Mouse (Mus musculus): ENCODE data around the gene P4hb. TPM values are rescaled to one million over a fixed set of nuclear protein-coding genes. Genes with fewer than 3 reads are reported as not detected.

Gene P4hb
- polyA plus RNA-seq, 1 experiment from 2014 or later: 329 TPM

DNA sequence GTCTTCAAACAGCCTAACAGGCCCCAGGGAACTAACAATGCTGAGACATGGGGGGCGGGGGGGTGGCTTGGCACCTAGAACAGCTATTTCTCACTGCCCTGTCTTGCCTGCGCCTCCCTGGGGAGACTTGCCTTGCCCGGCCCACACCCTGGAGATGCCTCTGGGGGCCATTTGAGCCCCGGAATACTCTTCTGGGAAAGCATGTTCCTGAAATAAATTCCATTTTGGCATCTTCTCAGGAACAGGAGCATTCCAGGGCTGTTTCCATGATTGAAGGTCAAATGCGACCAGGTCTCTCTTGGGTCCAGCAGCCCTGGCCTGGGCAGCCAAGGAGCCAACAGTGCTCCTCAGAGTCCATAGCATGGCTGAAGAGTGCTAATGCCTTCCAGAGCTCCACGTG, 30.7 kb downstream of the P4hb start:
- H3K27me3 ChIP-seq: no peaks in the 10 kb centered on the region
- H3K36me3 ChIP-seq: peaks cover 44% of the 10 kb centered on the region
- ATAC-seq (ENCODE audit: low read depth): no peak
- H3K4me1 ChIP-seq (replicated peaks): peaks cover 32% of the 10 kb centered on the region
- WGBS: 85% methylated on average over 6 of the region's 6 CpGs
- H3K9me3 ChIP-seq: no peaks in the 10 kb centered on the region
- no peak overlapping the region for H3K9ac ChIP-seq
- H3K4me2 ChIP-seq: no peak overlapping the region
- no peak overlapping the region for H3K4me3 ChIP-seq
- no peak overlapping the region for H3K27ac ChIP-seq (replicated peaks)

DNA sequence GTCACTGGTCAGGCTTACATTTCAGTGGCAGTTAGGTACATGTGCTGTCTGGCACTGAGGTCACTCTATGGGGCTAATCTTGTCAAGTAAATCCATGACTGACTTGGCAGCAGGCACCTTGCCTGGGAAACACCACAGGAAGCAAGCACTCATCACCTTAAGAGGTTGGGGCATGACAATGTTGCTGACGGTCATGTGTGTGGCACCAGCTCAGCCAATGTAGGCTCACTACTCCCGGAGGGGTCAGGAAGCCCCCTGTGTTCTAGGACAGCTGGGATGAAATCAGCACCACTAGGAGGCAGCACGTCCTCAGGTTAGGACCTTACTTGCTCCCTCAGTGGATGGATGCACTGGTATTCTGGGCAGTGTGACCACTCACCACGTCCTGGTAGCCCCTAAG, 31.1 kb downstream of the P4hb start:
- no peaks in the 10 kb centered on the region for H3K27me3 ChIP-seq
- ATAC-seq (ENCODE audit: low read depth): no peak
- H3K27ac ChIP-seq (replicated peaks): no peak overlapping the region
- 53% methylated on average over 4 of the region's 4 CpGs for WGBS
- peaks cover 29% of the 10 kb centered on the region for H3K4me1 ChIP-seq (replicated peaks)
- H3K9me3 ChIP-seq: no peaks in the 10 kb centered on the region
- no peak overlapping the region for H3K4me2 ChIP-seq
- no peak overlapping the region for H3K4me3 ChIP-seq
- H3K9ac ChIP-seq: no peak overlapping the region
- peaks cover 44% of the 10 kb centered on the region for H3K36me3 ChIP-seq

DNA sequence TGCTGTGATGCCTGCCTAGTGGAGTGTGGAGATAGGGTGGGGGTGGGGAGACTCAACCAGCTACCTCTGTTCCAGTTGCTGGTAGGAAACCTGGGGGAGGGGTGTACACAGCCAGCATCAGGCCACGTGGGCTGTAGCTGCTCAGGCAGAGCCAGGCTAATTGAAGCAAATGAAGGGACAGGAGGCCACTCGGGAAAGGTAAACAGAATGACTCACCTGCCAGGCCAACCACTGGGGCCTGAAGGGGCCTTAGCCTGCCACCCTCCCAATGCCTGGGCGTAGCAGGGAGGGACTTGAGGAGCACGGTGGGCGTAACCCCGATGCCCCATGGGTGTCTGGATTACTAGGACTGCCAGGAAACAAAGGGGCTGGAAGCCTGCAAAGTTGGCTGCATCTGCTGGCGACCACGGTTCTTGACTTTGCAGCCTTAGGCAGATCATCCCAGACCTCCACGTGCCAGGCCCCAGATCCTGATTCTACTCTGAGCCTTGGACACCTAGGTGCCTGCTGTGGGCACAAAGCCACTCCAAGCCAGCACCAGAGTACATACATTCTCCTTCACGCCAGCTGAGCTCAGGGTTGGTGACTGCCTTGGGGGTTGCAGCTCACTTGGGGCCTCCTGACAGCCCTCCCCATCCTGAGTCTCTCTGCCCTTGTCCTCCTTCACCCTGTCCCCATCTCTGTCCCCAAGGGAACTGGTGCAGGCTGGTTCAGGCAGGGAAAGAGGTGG, 33.6 kb downstream of the P4hb start:
- H3K4me1 ChIP-seq (replicated peaks): peaks cover 23% of the 10 kb centered on the region
- ATAC-seq (ENCODE audit: low read depth): peak; percentile 76
- 28% methylated on average over 10 of the region's 10 CpGs for WGBS
- H3K36me3 ChIP-seq: peaks cover 32% of the 10 kb centered on the region
- peak overlapping the region; percentile 49 for H3K9ac ChIP-seq
- H3K4me2 ChIP-seq: no peak overlapping the region
- peak overlapping the region; percentile 75 for H3K27ac ChIP-seq (replicated peaks)
- H3K4me3 ChIP-seq: no peak overlapping the region
- H3K27me3 ChIP-seq: peaks cover 4% of the 10 kb centered on the region
- H3K9me3 ChIP-seq: no peaks in the 10 kb centered on the region

DNA sequence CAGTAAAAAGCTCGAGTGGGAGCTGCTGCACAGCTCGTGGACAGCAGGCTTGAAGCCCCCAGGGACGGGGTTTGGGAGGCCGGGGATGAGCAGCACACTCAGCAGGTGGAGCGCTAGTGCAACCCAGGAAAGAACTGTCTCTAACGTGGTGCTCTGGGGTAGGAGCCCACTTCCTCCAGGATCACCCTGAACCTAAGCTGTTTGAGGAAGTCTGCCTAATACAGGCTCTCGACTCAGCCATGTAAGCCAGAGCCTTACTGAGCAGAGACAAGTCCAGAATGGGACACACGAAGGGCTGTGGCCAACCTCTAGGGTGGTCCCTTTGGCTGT, 34.1 kb downstream of the P4hb start:
- H3K4me1 ChIP-seq (replicated peaks): peaks cover 23% of the 10 kb centered on the region
- peak overlapping the region; percentile 75 for H3K27ac ChIP-seq (replicated peaks)
- ATAC-seq (ENCODE audit: low read depth): no peak
- peaks cover 9% of the 10 kb centered on the region for H3K27me3 ChIP-seq
- H3K9ac ChIP-seq: no peak overlapping the region
- H3K36me3 ChIP-seq: peaks cover 26% of the 10 kb centered on the region
- no peaks in the 10 kb centered on the region for H3K9me3 ChIP-seq
- WGBS: 57% methylated on average over 8 of the region's 8 CpGs
- no peak overlapping the region for H3K4me3 ChIP-seq
- H3K4me2 ChIP-seq: no peak overlapping the region

DNA sequence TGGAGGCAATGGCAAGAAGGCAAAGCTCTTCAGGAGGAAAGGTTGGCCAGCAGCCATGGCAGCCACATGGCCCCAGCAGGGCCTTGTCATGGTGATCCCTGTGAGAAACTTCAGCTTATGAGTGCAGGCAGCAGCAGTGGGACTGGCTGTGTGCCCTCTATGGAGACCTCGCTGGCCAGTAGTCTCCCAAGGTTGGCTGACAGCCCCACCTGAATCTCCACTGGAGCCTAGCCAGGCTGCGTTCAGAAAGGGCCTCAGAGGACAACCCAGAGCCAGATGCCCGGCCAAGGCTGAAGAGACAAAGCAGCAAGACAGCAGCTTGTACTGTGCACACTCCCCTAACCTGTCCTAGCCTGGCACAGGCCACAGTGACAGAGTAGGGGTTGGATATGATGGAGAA, 34.6 kb downstream of the P4hb start:
- Histone ChIP-seq H3K4me2 (no peak overlapping the region), H3K4me3 (no peak overlapping the region), H3K36me3 (peaks cover 22% of the 10 kb centered on the region), H3K27ac (replicated peaks) (peak overlapping the region; percentile 75; the same call in 1 of the 2 replicates), H3K4me1 (replicated peaks) (peaks cover 23% of the 10 kb centered on the region), H3K27me3 (peaks cover 13% of the 10 kb centered on the region), H3K9me3 (no peaks in the 10 kb centered on the region), H3K9ac (no peak overlapping the region)
- WGBS: 78% methylated on average over 3 of the region's 3 CpGs
- no peak for ATAC-seq (ENCODE audit: low read depth)

- 88% methylated on average over 3 of the region's 3 CpGs for WGBS
- Histone ChIP-seq H3K27ac (replicated peaks) (no peak overlapping the region), H3K36me3 (no peaks in the 10 kb centered on the region), H3K4me3 (no peak overlapping the region), H3K9ac (no peak overlapping the region), H3K9me3 (no peaks in the 10 kb centered on the region), H3K4me2 (no peak overlapping the region), H3K4me1 (replicated peaks) (peaks cover 28% of the 10 kb centered on the region), H3K27me3 (peaks cover 40% of the 10 kb centered on the region)
- ATAC-seq (ENCODE audit: low read depth): no peak
Measured at GRCm38 (mm10) chr11:120535804-120536203, 37.2 kb downstream of the P4hb start.

DNA sequence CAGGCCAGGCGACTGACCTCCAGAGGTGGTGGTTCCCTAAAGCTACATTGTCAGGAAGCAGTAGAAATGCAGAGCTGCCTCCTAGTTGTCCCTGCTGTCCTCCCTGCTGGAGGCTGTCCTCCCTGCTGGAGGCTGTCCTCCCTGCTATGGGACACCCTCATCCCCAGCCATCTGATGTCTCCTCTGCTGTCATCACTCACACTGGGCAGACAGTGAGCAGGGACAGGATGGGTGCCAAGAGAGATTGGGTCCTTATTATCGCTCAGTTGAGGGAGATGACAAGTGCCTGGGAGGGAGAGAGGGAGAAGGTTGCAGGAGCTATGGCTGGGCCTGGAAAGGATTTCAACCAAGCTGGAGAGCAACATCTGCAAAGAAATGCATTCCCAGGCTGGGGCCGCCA, 37.9 kb downstream of the P4hb start:
- Histone ChIP-seq H3K4me1 (replicated peaks) (peaks cover 31% of the 10 kb centered on the region), H3K27ac (replicated peaks) (no peak overlapping the region), H3K36me3 (no peaks in the 10 kb centered on the region), H3K27me3 (peaks cover 47% of the 10 kb centered on the region), H3K9ac (no peak overlapping the region), H3K9me3 (no peaks in the 10 kb centered on the region), H3K4me3 (no peak overlapping the region), H3K4me2 (no peak overlapping the region)
- 78% methylated on average over 3 of the region's 3 CpGs for WGBS
- no peak for ATAC-seq (ENCODE audit: low read depth)

- ATAC-seq (ENCODE audit: low read depth): no peak
- peaks cover 57% of the 10 kb centered on the region for H3K27me3 ChIP-seq
- WGBS: 80% methylated on average over 8 of the region's 8 CpGs
Measured at GRCm38 (mm10) chr11:120534093-120534492, 39.0 kb downstream of the P4hb start.

GRCm38 (mm10) chr11:120531646-120532045, 41.4 kb downstream of the P4hb start:
- Histone ChIP-seq H3K9me3 (no peaks in the 10 kb centered on the region), H3K4me1 (replicated peaks) (peaks cover 12% of the 10 kb centered on the region), H3K4me2 (no peak overlapping the region), H3K9ac (no peak overlapping the region), H3K4me3 (no peak overlapping the region), H3K36me3 (no peaks in the 10 kb centered on the region), H3K27me3 (peaks cover 76% of the 10 kb centered on the region), H3K27ac (replicated peaks) (no peak overlapping the region)
- no peak for ATAC-seq (ENCODE audit: low read depth)
- 28% methylated on average over 9 of the region's 9 CpGs for WGBS

More at GRCm38 (mm10) chr11:120534093-120534492, 39.0 kb downstream of the P4hb start:
- Histone ChIP-seq H3K4me2 (no peak overlapping the region), H3K27ac (replicated peaks) (no peak overlapping the region), H3K4me1 (replicated peaks) (peaks cover 21% of the 10 kb centered on the region), H3K9ac (no peak overlapping the region), H3K36me3 (no peaks in the 10 kb centered on the region), H3K4me3 (no peak overlapping the region), H3K9me3 (no peaks in the 10 kb centered on the region)

DNA sequence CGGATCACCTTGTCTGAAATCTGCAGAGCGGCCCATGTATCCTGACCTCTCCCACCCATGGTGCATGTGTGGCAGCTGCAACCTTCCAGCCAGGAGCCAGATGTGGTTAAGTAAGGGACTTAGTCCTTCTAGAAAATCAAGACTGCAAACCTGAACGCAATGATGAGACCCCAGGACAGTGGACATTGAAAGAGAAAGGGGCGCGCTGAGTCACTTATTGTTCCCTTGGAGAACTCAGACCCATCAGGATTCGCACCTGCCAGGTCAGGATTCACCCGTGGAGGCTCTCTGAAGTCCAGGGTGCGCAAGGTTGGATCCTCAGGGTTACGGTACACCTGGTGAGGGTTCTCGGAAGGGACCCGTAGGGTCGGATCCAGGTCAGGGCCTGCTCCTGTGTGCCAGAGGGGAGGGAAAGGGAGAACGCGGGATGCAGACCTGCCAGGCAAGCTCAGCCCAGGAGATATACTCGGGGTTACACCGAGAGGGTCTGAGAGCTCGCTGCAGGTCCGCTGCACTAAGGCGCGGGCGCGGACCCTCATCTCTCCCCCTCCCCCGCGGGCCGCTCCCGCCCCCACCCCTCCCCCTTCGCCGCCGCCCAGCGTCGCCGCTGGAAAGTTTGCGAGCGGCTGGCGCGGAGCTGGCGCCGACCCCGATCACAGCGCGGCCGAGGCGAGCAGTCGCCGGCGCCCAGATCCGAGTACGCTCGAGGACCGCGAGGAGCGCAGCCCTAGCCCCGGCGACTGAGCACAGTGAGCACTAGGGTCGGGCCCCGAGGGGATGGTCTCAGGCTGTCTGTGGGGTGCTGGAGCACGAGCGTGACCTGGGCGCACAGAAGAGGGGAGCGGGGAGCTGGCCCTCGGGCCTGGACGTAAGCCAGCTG, 42.7 kb downstream of the P4hb start, which contains the start of gene Gcgr:
TSS of gene Gcgr (plus strand) at position 615 of the 880 bp plus-strand sequence.
- Histone ChIP-seq H3K9ac (peak within 1 kb of the TSS; percentile 52), H3K27ac (replicated peaks) (no peak within 1 kb of the TSS), H3K4me2 (peak within 1 kb of the TSS; percentile 59), H3K9me3 (no peaks in the 10 kb centered on the region), H3K4me3 (peak within 1 kb of the TSS; percentile 32), H3K36me3 (no peaks in the 10 kb centered on the region), H3K27me3 (peaks cover 76% of the 10 kb centered on the region), H3K4me1 (replicated peaks) (peaks cover 12% of the 10 kb centered on the region)
- 6% methylated on average over 61 of the region's 62 CpGs for WGBS
- ATAC-seq (ENCODE audit: low read depth): no peak

DNA sequence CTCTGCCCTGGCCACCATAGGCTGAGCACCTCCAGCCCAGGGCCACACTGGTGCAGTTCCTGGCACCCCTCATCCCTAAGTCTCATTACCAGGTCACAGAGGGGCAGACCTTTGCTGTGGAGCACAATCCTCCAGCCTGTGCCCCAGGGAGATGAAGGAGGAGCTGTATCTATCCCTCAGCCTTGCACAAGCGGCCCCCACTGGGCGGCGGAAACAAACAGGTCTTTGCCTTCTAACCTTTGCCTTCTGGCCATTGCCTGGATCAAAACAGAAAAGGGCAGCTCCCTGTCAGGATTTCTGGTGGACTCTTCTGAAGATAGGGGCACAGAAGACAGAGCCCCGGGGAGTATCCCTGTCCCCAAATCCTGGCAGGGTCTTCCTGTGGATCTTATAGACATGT, 44.1 kb downstream of the P4hb start:
- ATAC-seq (ENCODE audit: low read depth): no peak
- H3K9me3 ChIP-seq: no peaks in the 10 kb centered on the region
- H3K4me2 ChIP-seq: no peak overlapping the region
- WGBS: 57% methylated on average over 4 of the region's 4 CpGs
- H3K27me3 ChIP-seq: peaks cover 67% of the 10 kb centered on the region
- H3K36me3 ChIP-seq: no peaks in the 10 kb centered on the region
- no peak overlapping the region for H3K27ac ChIP-seq (replicated peaks)
- H3K4me1 ChIP-seq (replicated peaks): peaks cover 12% of the 10 kb centered on the region
- no peak overlapping the region for H3K9ac ChIP-seq
- no peak overlapping the region for H3K4me3 ChIP-seq

GRCm38 (mm10) chr11:120527690-120528354, 45.2 kb downstream of the P4hb start:
- no peak overlapping the region for H3K27ac ChIP-seq (replicated peaks)
- no peak for ATAC-seq (ENCODE audit: low read depth)
- H3K9me3 ChIP-seq: no peaks in the 10 kb centered on the region
- no peak overlapping the region for H3K9ac ChIP-seq
- WGBS: 80% methylated on average over 9 of the region's 9 CpGs
- H3K4me1 ChIP-seq (replicated peaks): peaks cover 12% of the 10 kb centered on the region
- no peak overlapping the region for H3K4me2 ChIP-seq
- peaks cover 56% of the 10 kb centered on the region for H3K27me3 ChIP-seq
- no peaks in the 10 kb centered on the region for H3K36me3 ChIP-seq
- no peak overlapping the region for H3K4me3 ChIP-seq

Data from neural tube, embryonic 13.5 days (tissue).